Mouse (Mus musculus) limb, embryonic 15.5 days (tissue): ENCODE measurements around the gene Ube2j1. TPM values are rescaled to one million over a fixed set of nuclear protein-coding genes. Genes with fewer than 3 reads are reported as not detected.

Experiments
- ATAC-seq: fragments of 200-750 bp; cut with Nextera tagmentation; 2 replicates; pipeline ENCODE4 v1.8.0; 2017; ENCODE audit warnings: low read depth, moderate TSS enrichment; ENCODE audit not compliant: insufficient number of reproducible peaks, low FRiP score, low TSS enrichment
- H3K27ac ChIP-seq: fragments of 300-500 bp; sonication (generic); 2 replicates; pipeline ENCODE4 v1.5.1; 2015; ENCODE audit warnings: moderate library complexity, mild to moderate bottlenecking, inconsistent platforms
- H3K27me3 ChIP-seq: fragments of 300-500 bp; sonication (generic); 2 replicates; pipeline ENCODE4 v1.6.1; 2015; ENCODE audit warnings: inconsistent platforms
- H3K36me3 ChIP-seq: fragments of 300-500 bp; sonication (generic); 2 replicates; pipeline ENCODE4 v1.6.1; 2015; ENCODE audit warnings: inconsistent platforms
- H3K4me1 ChIP-seq: fragments of 300-500 bp; sonication (generic); 2 replicates; pipeline ENCODE4 v1.6.1; 2015; ENCODE audit warnings: inconsistent platforms
- H3K4me2 ChIP-seq: fragments of 300-500 bp; sonication (generic); 2 replicates; pipeline ENCODE4 v1.6.1; 2015; ENCODE audit warnings: mild to moderate bottlenecking, inconsistent platforms
- H3K4me3 ChIP-seq: fragments of 300-500 bp; sonication (generic); 2 replicates; pipeline ENCODE4 v1.5.1; 2015; ENCODE audit warnings: mild to moderate bottlenecking, inconsistent platforms
- H3K9ac ChIP-seq: fragments of 300-500 bp; sonication (generic); 2 replicates; pipeline ENCODE4 v1.6.1; 2015; ENCODE audit warnings: inconsistent platforms
- H3K9me3 ChIP-seq: fragments of 300-500 bp; sonication (generic); 2 replicates; pipeline ENCODE4 v1.6.1; 2016; ENCODE audit warnings: inconsistent platforms
- WGBS: fragments of 180-500 bp; shearing (Covaris S2); methylation state at CpG from one replicate; pipeline ENCODE4 v1.1.7; 2015; 5-methylcytosine and 5-hydroxymethylcytosine counted together
- polyA plus RNA-seq: library from polyadenylated mRNA; unstranded; fragments of >200 nt; fragmentation: Nextera tagmentation; extraction: Ambion mirVana; gene quantifications from 2 replicates; pipeline ENCODE4 v1.2.1, GENCODE M21; 2015

Gene Ube2j1
- 43.3 and 49.1 TPM in 2 replicates for polyA plus RNA-seq

DNA sequence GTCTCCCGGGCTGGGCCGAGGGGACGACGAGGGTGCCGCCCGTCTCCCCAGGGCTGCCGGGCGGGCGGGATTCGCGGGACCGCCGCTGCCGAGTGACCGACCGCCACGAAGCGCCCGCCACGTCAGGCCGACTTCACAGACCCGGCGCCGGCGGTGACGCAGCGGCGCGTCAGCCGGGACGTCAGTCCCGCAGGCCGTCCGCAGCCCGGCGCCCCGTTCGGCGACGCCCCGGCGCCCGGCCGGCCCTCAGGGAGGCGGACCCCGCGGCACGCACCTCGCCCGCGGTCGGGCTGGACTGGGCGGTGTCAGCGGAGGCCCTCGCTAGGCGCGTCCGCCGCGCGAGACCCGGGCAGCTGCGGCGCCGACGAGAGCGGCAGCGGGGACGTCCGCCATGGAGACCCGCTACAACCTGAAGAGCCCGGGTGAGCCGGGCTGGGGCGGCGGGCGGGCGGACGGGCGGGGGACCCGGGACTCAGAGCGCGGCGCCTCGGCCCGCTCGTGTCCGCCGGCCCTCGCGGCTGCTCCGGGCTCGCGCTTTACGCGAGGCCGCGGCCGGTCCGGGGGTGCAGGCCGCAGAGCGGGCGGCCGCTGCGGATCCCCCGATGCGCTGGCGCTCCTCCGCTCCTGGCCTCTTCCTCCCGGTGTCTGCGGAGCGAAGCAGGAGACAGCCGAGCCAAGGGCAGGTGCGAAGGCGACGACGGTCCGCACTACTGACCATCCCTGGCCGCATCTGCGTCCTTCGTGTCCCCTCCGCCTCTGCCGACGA, at the start of gene Ube2j1:
Ube2j1 (plus strand) TSS at position 222 of the 766 bp plus-strand sequence.
- Histone ChIP-seq H3K4me2 (peak within 1 kb of the TSS; percentile 55), H3K27me3 (no peaks in the 10 kb centered on the region), H3K36me3 (peaks cover 19% of the 10 kb centered on the region), H3K4me1 (peaks cover 11% of the 10 kb centered on the region; the same call in 1 of the 2 replicates), H3K4me3 (peak within 1 kb of the TSS; percentile 81), H3K9me3 (no peaks in the 10 kb centered on the region), H3K9ac (peak within 1 kb of the TSS; percentile 91), H3K27ac (peak within 1 kb of the TSS; percentile 96)
- ATAC-seq: peak; percentile 95
- under 1% methylated on average over 109 of the region's 123 CpGs for WGBS

GRCm38 (mm10) chr4:32981617-32982016, 49.6 kb upstream of the Ube2j1 start:
- no peak overlapping the region for H3K4me2 ChIP-seq

DNA sequence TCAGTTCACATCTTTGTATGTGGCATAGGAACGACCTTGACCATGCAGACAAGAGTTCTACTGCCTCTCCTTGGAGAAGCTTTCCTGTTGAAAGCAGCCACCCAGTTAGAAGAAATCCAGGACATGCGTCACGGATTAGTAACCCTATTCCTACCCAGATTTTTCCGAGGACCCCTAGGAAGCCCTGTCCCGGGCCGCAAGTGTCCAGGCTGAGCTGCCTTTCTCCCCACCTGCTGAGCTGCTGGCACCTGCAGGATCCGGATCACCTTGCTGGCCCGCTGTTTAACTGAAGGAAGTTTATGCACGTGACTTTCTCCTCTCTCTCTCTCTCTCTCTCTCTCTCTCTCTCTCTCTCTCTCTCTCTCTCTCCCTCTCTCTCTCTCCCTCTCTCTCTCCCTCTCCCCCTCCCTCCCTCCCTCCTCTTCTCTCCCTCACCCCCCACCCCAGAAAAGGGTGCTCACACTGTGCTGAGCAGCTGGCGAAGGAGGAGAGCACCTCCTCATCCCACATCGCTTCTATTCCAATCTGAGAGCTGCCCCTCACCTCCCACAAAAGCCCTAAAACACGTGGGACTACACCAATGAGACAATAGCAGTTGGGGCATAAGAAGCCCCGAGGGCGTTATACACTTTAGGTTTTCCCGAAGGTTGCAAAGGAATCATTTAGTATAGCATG, 49.0 kb upstream of the Ube2j1 start:
- no peak overlapping the region for H3K9ac ChIP-seq
- no peaks in the 10 kb centered on the region for H3K9me3 ChIP-seq
- peak overlapping the region; percentile 72 for H3K4me3 ChIP-seq
- no peak for ATAC-seq
- H3K27me3 ChIP-seq: 0 out of 2 replicates have a peak, but pooled peaks cover 3% of the 10 kb centered on the region
- peak overlapping the region; percentile 100 for H3K4me2 ChIP-seq
- 5% methylated on average over 15 of the region's 15 CpGs for WGBS
- no peak overlapping the region for H3K27ac ChIP-seq
- no peaks in the 10 kb centered on the region for H3K36me3 ChIP-seq
- H3K4me1 ChIP-seq: peaks cover 21% of the 10 kb centered on the region

More at GRCm38 (mm10) chr4:32981617-32982016, 49.6 kb upstream of the Ube2j1 start:
- no peaks in the 10 kb centered on the region for H3K36me3 ChIP-seq
- no peak overlapping the region for H3K27ac ChIP-seq
- 0 out of 2 replicates have a peak, but pooled peaks cover 3% of the 10 kb centered on the region for H3K27me3 ChIP-seq
- H3K9me3 ChIP-seq: no peaks in the 10 kb centered on the region
- no peak overlapping the region for H3K4me3 ChIP-seq
- 28% methylated on average over 5 of the region's 5 CpGs for WGBS
- H3K4me1 ChIP-seq: peaks cover 21% of the 10 kb centered on the region
- no peak for ATAC-seq
- H3K9ac ChIP-seq: no peak overlapping the region

DNA sequence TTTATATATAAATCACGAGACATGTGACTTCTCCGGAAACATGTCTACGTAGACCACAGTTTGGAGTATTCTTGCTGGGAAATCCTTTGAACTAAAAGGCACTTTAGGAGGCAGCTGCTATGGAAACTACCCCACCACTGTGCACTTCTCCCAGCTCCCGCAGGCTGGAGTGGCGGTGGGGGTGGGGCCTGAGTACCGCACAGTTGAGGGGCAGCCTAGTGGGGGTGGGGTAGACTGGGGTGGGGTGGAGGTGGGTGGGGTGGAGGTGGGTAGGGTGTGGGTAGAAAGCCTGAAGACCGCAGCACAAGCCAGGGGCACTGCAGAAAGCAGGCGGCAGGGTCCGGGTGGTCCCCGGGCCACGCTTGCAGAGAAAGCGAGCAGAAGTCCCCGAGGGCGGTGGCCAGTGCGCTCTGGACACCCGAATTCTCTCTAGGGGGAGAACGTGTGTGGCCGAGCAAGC, 48.5 kb upstream of the Ube2j1 start, which contains the start of gene Rragd:
Rragd (plus strand) TSS at position 322 of the 460 bp plus-strand sequence.
- peak; percentile 61 for ATAC-seq
- Histone ChIP-seq H3K9ac (peak within 1 kb of the TSS; percentile 58), H3K36me3 (no peaks in the 10 kb centered on the region), H3K9me3 (no peaks in the 10 kb centered on the region), H3K27me3 (0 out of 2 replicates have a peak, but pooled peaks cover 3% of the 10 kb centered on the region), H3K4me3 (peak within 1 kb of the TSS; percentile 72), H3K4me2 (peak within 1 kb of the TSS; percentile 100), H3K4me1 (peaks cover 21% of the 10 kb centered on the region), H3K27ac (peak within 1 kb of the TSS; percentile 75)
- 1% methylated on average over 14 of the region's 18 CpGs for WGBS

GRCm38 (mm10) chr4:32983176-32984155, 47.8 kb upstream of the Ube2j1 start:
- peak overlapping the region; percentile 100 for H3K4me2 ChIP-seq
- 0 out of 2 replicates have a peak, but pooled peaks cover 3% of the 10 kb centered on the region for H3K27me3 ChIP-seq
- H3K9ac ChIP-seq: peak overlapping the region; percentile 58
- H3K9me3 ChIP-seq: no peaks in the 10 kb centered on the region
- H3K36me3 ChIP-seq: no peaks in the 10 kb centered on the region
- H3K4me1 ChIP-seq: peaks cover 21% of the 10 kb centered on the region
- ATAC-seq: peak; percentile 66
- peak overlapping the region; percentile 75 for H3K27ac ChIP-seq
- under 1% methylated on average over 79 of the region's 94 CpGs for WGBS
- H3K4me3 ChIP-seq: peak overlapping the region; percentile 72

DNA sequence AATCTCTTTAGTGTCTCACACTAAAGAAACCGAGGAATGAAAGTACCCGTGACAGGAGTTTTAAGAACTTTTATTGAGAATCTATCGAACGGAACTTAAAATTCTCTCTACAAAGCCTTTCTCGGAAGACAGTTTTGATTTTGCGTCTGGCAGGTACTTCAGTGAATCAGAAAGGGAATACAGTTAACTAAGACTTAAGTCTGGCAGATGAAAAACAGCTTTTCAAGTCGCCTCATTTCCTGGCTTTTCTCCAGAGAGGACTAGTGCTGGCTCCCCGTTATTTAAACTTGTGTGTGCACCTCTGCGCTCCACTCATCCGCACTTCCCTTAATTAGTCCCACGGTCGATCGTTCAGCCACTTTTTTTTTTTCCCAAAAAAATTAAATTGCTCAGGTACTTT, 47.0 kb upstream of the Ube2j1 start:
- H3K27me3 ChIP-seq: 0 out of 2 replicates have a peak, but pooled peaks cover 3% of the 10 kb centered on the region
- peak overlapping the region; percentile 72 for H3K4me3 ChIP-seq
- peak overlapping the region; percentile 100 for H3K4me2 ChIP-seq
- H3K9me3 ChIP-seq: no peaks in the 10 kb centered on the region
- no peak overlapping the region for H3K9ac ChIP-seq
- under 1% methylated on average over 13 of the region's 13 CpGs for WGBS
- ATAC-seq: no peak
- peaks cover 21% of the 10 kb centered on the region for H3K4me1 ChIP-seq
- no peaks in the 10 kb centered on the region for H3K36me3 ChIP-seq
- H3K27ac ChIP-seq: no peak overlapping the region

GRCm38 (mm10) chr4:32984801-32985675, 46.2 kb upstream of the Ube2j1 start:
- Histone ChIP-seq H3K27ac (no peak overlapping the region), H3K9me3 (no peaks in the 10 kb centered on the region), H3K4me2 (peak overlapping the region; percentile 100), H3K4me1 (peaks cover 21% of the 10 kb centered on the region), H3K36me3 (no peaks in the 10 kb centered on the region), H3K27me3 (0 out of 2 replicates have a peak, but pooled peaks cover 3% of the 10 kb centered on the region), H3K4me3 (peak overlapping the region; percentile 72), H3K9ac (no peak overlapping the region)
- no peak for ATAC-seq
- WGBS: 17% methylated on average over 13 of the region's 13 CpGs

GRCm38 (mm10) chr4:32985684-32986083, 45.5 kb upstream of the Ube2j1 start:
- Histone ChIP-seq H3K4me1 (peaks cover 21% of the 10 kb centered on the region), H3K9me3 (no peaks in the 10 kb centered on the region), H3K9ac (no peak overlapping the region), H3K27me3 (0 out of 2 replicates have a peak, but pooled peaks cover 3% of the 10 kb centered on the region), H3K4me2 (no peak overlapping the region), H3K27ac (no peak overlapping the region), H3K36me3 (no peaks in the 10 kb centered on the region), H3K4me3 (no peak overlapping the region)
- WGBS: 21% methylated on average over 3 of the region's 3 CpGs
- no peak for ATAC-seq

DNA sequence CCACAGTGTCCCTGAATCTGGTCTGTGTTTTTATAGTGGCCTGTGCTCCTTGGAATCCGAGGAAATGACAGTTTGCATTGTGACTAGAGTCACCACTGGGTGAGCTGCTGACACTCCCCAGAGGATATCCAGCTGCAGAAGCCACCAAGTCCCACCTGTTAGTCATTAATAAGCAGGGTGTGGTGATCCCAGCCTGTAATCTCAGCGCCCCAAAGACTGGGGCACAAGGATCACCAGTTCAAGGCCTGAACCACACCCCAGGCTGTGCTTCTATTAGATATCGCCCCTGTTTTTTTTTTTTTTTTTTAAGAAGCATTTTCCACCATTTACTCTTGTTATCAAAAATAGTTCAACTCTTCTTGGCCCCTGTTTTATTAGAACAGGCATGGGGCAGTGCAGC, 44.2 kb upstream of the Ube2j1 start:
- Histone ChIP-seq H3K4me1 (peaks cover 20% of the 10 kb centered on the region), H3K36me3 (no peaks in the 10 kb centered on the region), H3K9ac (no peak overlapping the region), H3K27ac (no peak overlapping the region), H3K9me3 (no peaks in the 10 kb centered on the region), H3K4me3 (no peak overlapping the region), H3K4me2 (no peak overlapping the region), H3K27me3 (no peaks in the 10 kb centered on the region)
- no peak for ATAC-seq
- WGBS: 63% methylated on average over 3 of the region's 3 CpGs

GRCm38 (mm10) chr4:32989346-32989745, 41.9 kb upstream of the Ube2j1 start:
- Histone ChIP-seq H3K4me1 (peaks cover 10% of the 10 kb centered on the region; the same call in 1 of the 2 replicates), H3K36me3 (no peaks in the 10 kb centered on the region), H3K9me3 (no peaks in the 10 kb centered on the region), H3K4me3 (no peak overlapping the region), H3K9ac (no peak overlapping the region), H3K27ac (no peak overlapping the region), H3K27me3 (no peaks in the 10 kb centered on the region), H3K4me2 (no peak overlapping the region)
- ATAC-seq: no peak
- WGBS: 80% methylated on average over 2 of the region's 2 CpGs
